Comparison of ENCODE assay signal across 11 mouse cellular contexts in genomic region chr5:62763046-62763445, GRCm38 (mm10). TPM values are rescaled to one million over a fixed set of nuclear protein-coding genes. Genes with fewer than 3 reads are reported as not detected.
DNase-seq lines count a peak whose midpoint lies in the region; ATAC-seq and TF ChIP-seq lines count a peak whose summit lies in the region.
"Had no signal": no experiment of that assay in that cellular context is flagged by ENCODE, and none has a peak within 500 bp of the region (broad histone marks: within the 10 kb centered on the region; RNA-seq: fewer than 3 reads in every experiment).

No protein-coding gene starts in this region.

- no peaks in the 10 kb centered on the region for H3K27me3 ChIP-seq in heart, embryonic 11.5 days (ENCODE audit: control insufficient read depth, insufficient read depth, low read length)
- H3K27me3 ChIP-seq in small intestine, adult 2 months (ENCODE audit: control insufficient read depth, insufficient read depth, low read length), result no peaks in the 10 kb centered on the region
- H3K27me3 ChIP-seq in neural tube, embryonic 15.5 days (replicated peaks), result no peaks in the 10 kb centered on the region

- peak overlapping the region; percentile 64 for H3K27ac ChIP-seq in heart, embryonic 11.5 days (ENCODE audit: low read depth, low read length)
- peak overlapping the region; percentile 78 for H3K27ac ChIP-seq in small intestine, adult 2 months (ENCODE audit: insufficient read depth, low read depth, low read length)
- H3K27ac ChIP-seq in neural tube, embryonic 15.5 days (replicated peaks), result no peak overlapping the region
- H3K27ac ChIP-seq: liver, embryonic 14.5 days had no signal

- no peak for DNase-seq in heart, adult 11 months
- peak; percentile 17 for DNase-seq in lung, adult 2 months
- DNase-seq in lung, postnatal 36 days, result no peak
- DNase-seq in induced T-regulatory cell, adult 2 months (ENCODE audit: low read depth), result peak; percentile 52
- DNase-seq in left cerebral cortex, postnatal 14 days (ENCODE audit: low spot score in 2 of 2), result no peak
- DNase-seq: layer of hippocampus, adult 9-11 months had no signal

- H3K36me3 ChIP-seq in heart, embryonic 11.5 days (ENCODE audit: control insufficient read depth, insufficient read depth, low read length), result no peaks in the 10 kb centered on the region
- no peaks in the 10 kb centered on the region for H3K36me3 ChIP-seq in small intestine, adult 2 months (ENCODE audit: control insufficient read depth, insufficient read depth, low read length)
- no peaks in the 10 kb centered on the region for H3K36me3 ChIP-seq in neural tube, embryonic 15.5 days

- H3K4me1 ChIP-seq in heart, embryonic 11.5 days (ENCODE audit: control insufficient read depth, insufficient read depth, low read length), result peaks cover 14% of the 10 kb centered on the region; the same call in 1 of the 2 replicates
- H3K4me1 ChIP-seq in lung, adult 2 months (ENCODE audit: control insufficient read depth, insufficient read depth, low read length), result peaks cover 24% of the 10 kb centered on the region
- H3K4me1 ChIP-seq in small intestine, adult 2 months (ENCODE audit: control insufficient read depth, insufficient read depth, insufficient read length, low read length), result peaks cover 19% of the 10 kb centered on the region; the same call in 1 of the 2 replicates
- H3K4me1 ChIP-seq in neural tube, embryonic 15.5 days, result 0 out of 2 replicates have a peak, but pooled peaks cover 8% of the 10 kb centered on the region

- no peak for TF ChIP-seq CTCF in lung, adult 2 months (IDR thresholded peaks at IDR 0.05; ENCODE audit: insufficient read depth, low read length)
- TF ChIP-seq CTCF in small intestine, adult 2 months (IDR thresholded peaks at IDR 0.05; ENCODE audit: extremely low read depth, insufficient read length, insufficient replicate concordance, low read depth, low read length), result no peak

- ATAC-seq in heart, embryonic 11.5 days (replicated peaks; ENCODE audit: insufficient number of reproducible peaks, low FRiP score, low TSS enrichment), result no peak
- no peak for ATAC-seq in neural tube, embryonic 15.5 days (ENCODE audit: low FRiP score)

- no peaks in the 10 kb centered on the region for H3K9me3 ChIP-seq in heart, embryonic 11.5 days (replicated peaks; ENCODE audit: control insufficient read depth, low read length)
- no peaks in the 10 kb centered on the region for H3K9me3 ChIP-seq in neural tube, embryonic 15.5 days (replicated peaks)

- H3K4me3 ChIP-seq in heart, embryonic 11.5 days (ENCODE audit: low read depth, low read length), result no peak overlapping the region
- H3K4me3 ChIP-seq in lung, adult 2 months (replicated peaks; ENCODE audit: extremely low read depth, low read depth, low read length), result no peak overlapping the region
- H3K4me3 ChIP-seq in small intestine, adult 2 months (ENCODE audit: low read depth, low read length), result no peak overlapping the region
- no peak overlapping the region for H3K4me3 ChIP-seq in neural tube, embryonic 15.5 days (replicated peaks)

- no peak overlapping the region for H3K9ac ChIP-seq in heart, embryonic 11.5 days (ENCODE audit: low read depth, low read length)
- no peak overlapping the region for H3K9ac ChIP-seq in neural tube, embryonic 15.5 days (replicated peaks)
- H3K9ac ChIP-seq: liver, embryonic 14.5 days had no signal

- TF ChIP-seq POLR2A in lung, adult 2 months (IDR thresholded peaks at IDR 0.05; ENCODE audit: borderline replicate concordance, extremely low read depth, low read depth, low read length), result no peak
- TF ChIP-seq POLR2A in small intestine, adult 2 months (IDR thresholded peaks at IDR 0.05; ENCODE audit: low read depth, low read length), result no peak

- peak overlapping the region; percentile 29; the same call in 1 of the 2 replicates for H3K4me2 ChIP-seq in heart, embryonic 11.5 days
- H3K4me2 ChIP-seq in neural tube, embryonic 15.5 days, result no peak overlapping the region

- intact Hi-C loops in left cerebral cortex, postnatal 14 days (cut with DNase I), result no loop called here

- WGBS in heart, embryonic 11.5 days (ENCODE audit: insufficient replicate concordance), result 56% methylated on average over 1 of the region's 1 CpGs
- 52% methylated on average over 1 of the region's 1 CpGs for WGBS in lung, adult 2 months
- WGBS in small intestine, adult 2 months, result 30% methylated on average over 1 of the region's 1 CpGs
- 96% methylated on average over 1 of the region's 1 CpGs for WGBS in neural tube, embryonic 15.5 days

RNA-seq across cellular contexts. Expression of gene Arap2, which starts 2.9 kb away (rescaled TPM):
- polyA plus RNA-seq in heart, embryonic 11.5 days (2014; fragmentation: Nextera tagmentation; extraction: Ambion mirVana), result 4.2 and 4.7 TPM in 2 replicates
- polyA plus RNA-seq in lung, adult 2 months (2012; rRNA removed), result 6.4 and 15.8 TPM in 2 replicates
- polyA plus RNA-seq in small intestine, adult 2 months (2012; rRNA removed), result 1.9 and 2.9 TPM in 2 replicates
- 6.4 and 7.6 TPM in 2 replicates for polyA plus RNA-seq in neural tube, embryonic 15.5 days (2015; fragmentation: Nextera tagmentation; extraction: Ambion mirVana)
- total RNA-seq in left cerebral cortex, postnatal 14 days (2021), result 10 to 100 TPM; 50.6 to 51.8 TPM

RNA-seq across cellular contexts. Expression of gene Dthd1, which starts 50.6 kb away (rescaled TPM):
- 0.42 and 0.52 TPM in 2 replicates for polyA plus RNA-seq in heart, embryonic 11.5 days (2014; fragmentation: Nextera tagmentation; extraction: Ambion mirVana)
- not detected in 2 replicates for polyA plus RNA-seq in lung, adult 2 months (2012; rRNA removed)
- polyA plus RNA-seq in small intestine, adult 2 months (2012; rRNA removed), result not detected in 2 replicates
- polyA plus RNA-seq in neural tube, embryonic 15.5 days (2015; fragmentation: Nextera tagmentation; extraction: Ambion mirVana), result not detected in 2 replicates
- total RNA-seq in left cerebral cortex, postnatal 14 days (2021), result not detected
- polyA plus RNA-seq: forebrain, embryonic 11.5 days; liver, embryonic 14.5 days had no signal

Comparison
In these comparisons a context has a peak if more than half of its experiments do, and no peak if none do; other contexts are left out.
1. DNase-seq: peak in lung, adult 2 months (single experiment) and induced T-regulatory cell, adult 2 months (single experiment); none in heart, adult 11 months (single experiment), lung, postnatal 36 days (single experiment) and left cerebral cortex, postnatal 14 days (0 of 2).